Mouse (Mus musculus) cortical plate, adult 2 months (tissue): ENCODE data around the gene Gzf1. TPM values are rescaled to one million over a fixed set of nuclear protein-coding genes. Genes with fewer than 3 reads are reported as not detected.

Experiments
- H3K27ac ChIP-seq: fragments of 200-500 bp; 2 replicates; pipeline ENCODE4 v1.5.1; 2012; ENCODE audit warnings: low read length, control low read depth, inconsistent platforms; ENCODE audit not compliant: insufficient read depth
- H3K4me1 ChIP-seq: fragments of 200-500 bp; 2 replicates; pipeline ENCODE4 v1.6.1; 2011; ENCODE audit warnings: low read length; ENCODE audit not compliant: control insufficient read depth, insufficient read depth
- H3K4me3 ChIP-seq: fragments of 200-500 bp; 2 replicates; pipeline ENCODE4 v1.5.1; 2011; ENCODE audit warnings: mild to moderate bottlenecking, low read length, control low read depth; ENCODE audit not compliant: insufficient read depth
- CTCF ChIP-seq: fragments of 200-500 bp; IDR thresholded peaks from 2 replicates; pipeline ENCODE4 v1.5.1; 2011; ENCODE audit warnings: mild to moderate bottlenecking, control low read depth, low read length; ENCODE audit not compliant: insufficient read depth; ENCODE audit errors: extremely low read depth
- POLR2A ChIP-seq: fragments of 200-500 bp; IDR thresholded peaks from 2 replicates; pipeline ENCODE4 v1.6.1; 2011; ENCODE audit warnings: mild to moderate bottlenecking, low read length, control low read depth; ENCODE audit not compliant: insufficient read depth; ENCODE audit errors: extremely low read depth
- polyA plus RNA-seq: library from polyadenylated mRNA; depleted of rRNA; stranded (reverse); fragments of >200 nt; gene quantifications from 2 replicates; pipeline ENCODE4 v1.2.3, GENCODE M21; 2012; rRNA removed

Gene Gzf1
- 17.5 and 17.6 TPM in 2 replicates for polyA plus RNA-seq

DNA sequence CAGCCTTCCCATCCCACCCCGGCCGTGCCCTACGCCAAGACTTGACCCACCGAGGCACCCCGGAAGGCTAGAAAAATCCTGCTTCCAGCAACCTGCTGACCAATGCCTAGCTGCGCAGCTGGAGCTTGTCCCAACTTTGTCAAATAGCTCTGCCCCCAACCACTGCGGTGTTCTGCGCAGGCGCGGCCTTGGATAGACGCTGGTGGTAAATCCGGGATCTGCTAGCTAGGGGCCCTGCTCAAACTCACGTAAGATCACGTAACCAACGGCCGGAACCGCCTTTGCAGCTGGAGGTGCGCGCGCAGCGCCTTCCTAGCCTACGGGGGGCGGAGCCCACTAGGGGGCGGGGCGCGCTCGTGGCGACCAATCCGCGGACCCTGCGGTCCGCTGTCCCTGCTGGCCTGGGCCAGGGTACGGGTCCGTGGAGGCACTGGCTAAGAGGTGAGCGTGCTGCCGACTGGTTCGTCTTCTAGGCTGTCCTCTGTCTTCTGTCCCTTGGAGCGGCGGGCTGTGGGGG is at the start of gene Gzf1:
Gzf1 (plus strand) TSS at position 249 of the 517 bp plus-strand sequence.
- TF ChIP-seq CTCF (no peak), POLR2A (peak; percentile 67)
- peaks cover 7% of the 10 kb centered on the region; the same call in 1 of the 2 replicates for H3K4me1 ChIP-seq
- H3K4me3 ChIP-seq: peak within 1 kb of the TSS; percentile 96
- peak within 1 kb of the TSS; percentile 94 for H3K27ac ChIP-seq

DNA sequence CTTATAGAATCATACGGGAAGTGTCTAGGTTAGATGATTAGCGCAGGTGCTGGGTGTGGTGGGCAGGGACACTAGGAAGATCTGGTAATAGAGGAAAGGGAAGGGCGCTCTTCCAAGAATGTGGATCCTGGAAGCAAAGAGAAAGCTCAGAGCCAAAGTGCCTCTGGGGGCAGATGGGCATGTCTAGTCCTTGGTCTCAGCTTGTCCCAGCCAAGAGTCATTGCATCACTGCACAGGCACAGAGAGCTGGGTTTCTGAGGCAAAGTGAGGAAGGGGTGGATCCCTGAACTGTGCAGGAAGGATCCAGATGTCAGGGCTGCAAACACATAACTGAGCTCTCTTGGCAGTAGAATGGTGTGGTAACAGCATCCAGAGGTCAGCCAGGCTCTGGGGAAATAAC is 49.2 kb upstream of the Gzf1 start:
- H3K4me3 ChIP-seq: no peak overlapping the region
- peaks cover 9% of the 10 kb centered on the region for H3K4me1 ChIP-seq
- TF ChIP-seq POLR2A (no peak), CTCF (no peak)
- no peak overlapping the region for H3K27ac ChIP-seq

DNA sequence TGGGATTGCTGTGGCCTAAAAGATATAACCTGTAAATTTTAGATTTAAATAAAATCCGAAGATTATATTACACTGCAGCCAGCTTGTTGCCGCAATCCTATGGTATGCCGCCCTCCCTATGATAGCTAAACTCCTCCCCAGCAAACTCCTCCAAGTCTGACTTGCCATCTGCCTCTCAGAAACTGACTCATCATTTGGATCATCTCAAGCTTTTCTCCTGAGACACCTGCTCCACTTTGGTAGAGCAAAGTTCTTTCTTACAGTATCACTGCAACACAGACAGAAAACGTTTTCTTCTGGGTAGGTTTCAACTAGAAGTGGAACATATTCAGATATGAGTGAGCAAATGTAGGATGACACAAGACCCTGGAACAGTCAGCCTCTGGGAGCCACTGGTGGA is 46.4 kb upstream of the Gzf1 start:
- H3K4me3 ChIP-seq: no peak overlapping the region
- peaks cover 5% of the 10 kb centered on the region; the same call in 1 of the 2 replicates for H3K4me1 ChIP-seq
- H3K27ac ChIP-seq: no peak overlapping the region
- TF ChIP-seq CTCF (no peak), POLR2A (no peak)

DNA sequence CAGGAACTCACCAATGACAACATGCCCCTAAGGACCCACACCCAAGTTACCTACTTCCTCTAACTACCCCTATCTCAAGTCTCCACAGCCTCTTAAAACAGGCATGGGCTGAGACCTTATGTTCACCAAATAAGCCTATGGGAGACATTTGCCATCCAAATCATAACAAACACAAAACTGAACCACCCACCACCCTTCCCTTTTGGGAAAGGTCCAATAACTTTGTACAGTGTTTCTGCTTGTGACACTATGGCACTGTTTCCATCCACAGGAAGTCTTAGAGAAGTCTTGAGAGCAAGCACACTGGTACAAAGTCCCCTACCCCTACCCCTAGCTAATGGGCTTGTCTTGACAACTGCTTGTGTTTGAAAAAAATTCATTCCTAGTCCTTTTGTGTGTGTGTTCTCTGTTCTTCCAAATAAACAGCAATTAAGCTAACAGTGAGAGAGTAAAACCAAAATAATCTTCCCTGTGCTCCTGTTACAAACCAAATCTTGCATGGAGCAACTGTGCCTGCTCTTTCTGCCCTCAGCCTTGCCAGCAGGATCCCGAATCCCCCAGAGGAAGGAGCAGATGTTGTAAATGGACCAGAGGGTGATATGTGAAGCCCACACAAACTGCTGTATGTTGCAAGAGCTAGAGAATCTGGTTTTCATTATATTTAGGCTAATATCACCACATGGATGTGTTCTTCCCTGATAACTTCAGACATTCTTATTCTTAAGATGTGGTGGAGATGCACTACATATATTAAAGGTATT is 38.0 kb upstream of the Gzf1 start:
- no peak overlapping the region for H3K27ac ChIP-seq
- TF ChIP-seq POLR2A (no peak), CTCF (no peak)
- no peaks in the 10 kb centered on the region for H3K4me1 ChIP-seq
- no peak overlapping the region for H3K4me3 ChIP-seq

DNA sequence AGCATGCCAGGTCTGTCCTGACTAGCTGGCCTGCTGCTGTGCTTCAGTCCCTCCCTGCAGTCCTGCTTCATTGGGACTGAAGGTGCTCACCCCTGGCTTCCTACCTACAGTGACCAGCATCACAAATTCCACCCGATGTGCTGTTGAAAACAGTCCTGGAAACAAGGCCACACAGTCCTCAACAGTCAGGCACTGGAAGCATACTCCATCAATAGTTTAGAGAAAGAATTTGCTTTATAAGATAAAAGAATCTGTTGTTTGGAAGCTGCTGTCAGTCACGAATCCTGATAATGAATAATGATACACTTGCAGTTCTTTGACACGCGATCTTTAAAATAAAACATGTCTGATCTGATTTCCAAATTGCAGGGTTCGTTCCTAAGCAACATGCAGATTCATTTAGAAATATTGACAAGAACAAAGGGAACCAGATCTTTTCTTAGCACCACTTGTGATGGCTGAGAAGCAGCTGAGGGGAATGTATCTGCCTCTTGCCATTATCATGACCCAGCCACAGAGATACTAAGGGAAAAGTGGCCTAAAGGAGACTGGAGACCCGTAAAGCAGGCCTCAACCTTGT is 36.3 kb upstream of the Gzf1 start:
- no peak overlapping the region for H3K27ac ChIP-seq
- H3K4me1 ChIP-seq: no peaks in the 10 kb centered on the region
- no peak for TF ChIP-seq CTCF
- no peak for TF ChIP-seq POLR2A
- no peak overlapping the region for H3K4me3 ChIP-seq

DNA sequence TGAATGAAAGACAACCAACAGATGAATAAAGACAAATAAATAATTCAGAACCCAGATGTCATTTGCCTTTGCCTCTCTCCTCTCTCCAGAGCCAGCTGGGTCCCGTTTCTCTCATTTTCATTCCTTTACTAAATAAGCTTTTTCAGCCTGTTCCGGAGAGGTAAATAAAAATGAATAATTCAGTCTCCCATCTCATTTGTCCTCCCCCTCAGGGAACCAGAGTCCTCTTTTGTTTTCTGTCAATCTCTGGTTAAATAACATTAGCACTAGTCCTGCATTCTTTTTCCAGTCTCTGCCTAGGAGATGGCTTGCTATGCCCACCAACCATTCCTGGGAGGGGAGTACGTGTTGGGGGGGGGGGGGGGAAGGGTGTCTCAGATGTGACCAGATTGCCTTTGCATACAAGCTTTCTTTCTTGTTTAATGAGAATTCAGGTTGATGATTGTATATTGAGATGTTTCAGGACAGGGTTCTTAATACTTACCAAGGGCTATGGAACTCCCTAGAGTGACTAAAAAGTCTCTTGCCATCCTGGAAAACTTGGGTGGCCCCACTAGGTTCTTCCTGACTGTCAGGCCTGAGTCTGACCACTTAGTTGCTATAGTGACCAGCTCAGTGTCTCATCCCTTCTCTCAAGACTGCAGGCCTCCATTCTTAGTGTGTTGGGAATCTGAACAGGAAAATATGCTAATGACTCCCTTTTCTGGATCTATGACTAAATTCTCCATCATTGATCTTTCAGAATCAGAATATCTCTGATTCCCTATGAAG is 30.1 kb upstream of the Gzf1 start:
- TF ChIP-seq POLR2A (no peak), CTCF (no peak)
- no peak overlapping the region for H3K27ac ChIP-seq

DNA sequence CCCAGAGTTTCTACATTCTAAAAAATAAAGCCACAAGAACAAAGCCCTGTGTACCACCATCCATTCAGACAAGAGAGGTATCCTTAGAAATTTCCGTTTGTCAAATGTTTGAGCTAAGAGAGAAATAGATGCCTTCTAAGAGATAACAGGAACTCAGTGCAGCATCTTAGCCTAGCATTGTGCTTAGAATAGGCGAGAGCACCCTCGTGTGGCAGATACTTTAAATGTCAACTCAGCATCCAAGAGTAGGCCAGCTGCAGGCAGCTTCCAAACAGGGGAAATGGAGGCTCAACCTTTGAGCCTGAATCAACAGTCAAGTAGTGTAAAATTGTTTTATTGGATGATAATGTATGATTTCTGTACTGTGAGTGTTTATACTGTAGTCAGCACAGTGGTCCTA is 25.9 kb upstream of the Gzf1 start:
- H3K4me1 ChIP-seq: no peaks in the 10 kb centered on the region
- no peak overlapping the region for H3K27ac ChIP-seq
- no peak overlapping the region for H3K4me3 ChIP-seq
- TF ChIP-seq CTCF: peak; percentile 92
- TF ChIP-seq POLR2A: no peak

More for the DNA sequence above, 30.1 kb upstream of the Gzf1 start:
- no peak overlapping the region for H3K4me3 ChIP-seq
- no peaks in the 10 kb centered on the region for H3K4me1 ChIP-seq

DNA sequence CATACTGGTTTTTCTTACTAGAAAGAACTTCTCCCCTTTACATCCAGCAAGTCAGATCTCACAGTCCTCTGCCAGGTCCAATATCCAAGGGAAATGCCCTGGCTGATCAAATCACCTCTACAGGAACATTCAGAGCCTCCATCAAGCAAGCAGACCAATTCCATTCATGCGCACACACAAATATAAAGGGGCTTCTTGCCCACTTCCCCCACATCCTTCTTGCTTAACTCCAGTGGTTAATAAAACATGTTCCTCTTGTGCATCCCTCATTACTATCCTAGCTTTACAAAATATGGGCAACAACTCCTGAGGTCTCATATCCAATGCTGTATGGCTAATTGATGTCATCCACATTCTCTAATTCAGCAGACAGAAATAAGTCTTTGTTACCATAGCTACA is 17.4 kb upstream of the Gzf1 start:
- Histone ChIP-seq H3K4me3 (no peak overlapping the region), H3K27ac (no peak overlapping the region), H3K4me1 (no peaks in the 10 kb centered on the region)
- TF ChIP-seq POLR2A (no peak), CTCF (no peak)

DNA sequence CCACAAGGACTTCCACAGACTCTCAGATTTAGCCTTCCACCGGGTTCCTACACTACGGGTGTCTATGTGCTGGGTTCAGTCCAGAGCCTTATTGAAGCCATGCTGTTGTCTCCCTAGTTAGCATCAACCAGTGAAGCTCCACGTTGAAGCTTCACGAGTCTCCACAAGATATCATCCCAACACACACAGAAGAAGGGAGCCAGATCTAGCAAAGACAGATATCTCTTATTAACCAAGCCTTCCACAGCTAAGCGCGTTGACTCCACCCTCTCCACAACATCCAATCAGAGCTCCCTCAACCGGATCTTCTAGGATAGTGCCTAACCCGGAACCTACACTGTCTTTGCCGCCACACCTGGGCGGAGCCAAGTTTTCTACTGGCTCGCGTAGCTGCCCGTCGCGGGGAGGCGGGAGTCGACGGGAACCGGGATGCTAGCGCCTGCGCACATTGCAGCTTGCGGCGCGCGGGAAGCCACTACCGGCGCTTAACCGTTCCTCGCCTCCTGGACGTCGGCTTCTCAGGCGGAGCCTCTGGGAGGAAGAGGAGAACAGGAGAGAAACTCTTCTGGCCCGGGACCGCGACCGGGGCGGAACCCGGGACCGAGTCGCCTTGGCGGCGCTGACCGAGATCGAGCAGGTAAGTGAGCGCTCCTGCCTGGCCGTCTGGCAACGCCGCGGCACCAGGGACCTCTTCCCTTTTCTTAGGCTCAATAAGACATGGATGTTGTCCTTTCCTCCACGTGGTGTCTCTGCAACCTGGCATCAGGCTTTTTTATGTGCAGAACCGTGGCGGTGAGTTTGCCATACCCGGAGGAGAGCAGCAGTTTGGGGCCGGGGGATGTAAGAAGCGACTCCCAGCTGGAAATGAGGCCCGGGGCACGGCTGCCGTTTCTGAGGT is 8.4 kb upstream of the Gzf1 start, which contains the start of gene Nxt1:
Nxt1 (plus strand) TSS at position 403 of the 898 bp plus-strand sequence.
- no peak within 1 kb of the TSS for H3K27ac ChIP-seq
- peak; percentile 41 for TF ChIP-seq POLR2A
- TF ChIP-seq CTCF: no peak

More for the DNA sequence above, 8.4 kb upstream of the Gzf1 start, which contains the start of gene Nxt1:
- H3K4me3 ChIP-seq: peak within 1 kb of the TSS; percentile 63
- H3K4me1 ChIP-seq: peaks cover 2% of the 10 kb centered on the region; the same call in 1 of the 2 replicates
